Mouse (Mus musculus) E14TG2a.4 (cell line): ENCODE measurements around the gene Ccdc88b.
A peak's percentile ranks its signal among the peaks of the same experiment; 100 is the strongest.

ENCODE experiments used
- H3K27me3 ChIP-seq: 2 replicates; pipeline ENCODE4 v1.6.1; 2014; ENCODE audit warnings: low read length, control low read depth; ENCODE audit not compliant: insufficient read depth
- H3K36me3 ChIP-seq: 2 replicates; pipeline ENCODE4 v1.6.1; 2014; ENCODE audit warnings: low read length, control low read depth; ENCODE audit not compliant: insufficient read depth
- H3K4me1 ChIP-seq: replicated peaks from 2 replicates; pipeline ENCODE4 v1.6.1; 2014; ENCODE audit warnings: low read depth, low read length, control low read depth
- H3K4me3 ChIP-seq: replicated peaks from 2 replicates; pipeline ENCODE4 v1.5.1; 2014; ENCODE audit warnings: mild to moderate bottlenecking, low read length
- H3K9me3 ChIP-seq: 2 replicates; pipeline ENCODE4 v1.6.1; 2014; ENCODE audit warnings: low read length, control low read depth
- CTCF ChIP-seq: conservative IDR thresholded peaks from 2 replicates; pipeline ENCODE4 v1.5.1; 2014; ENCODE audit warnings: low read length
- NANOG ChIP-seq: IDR thresholded peaks from 2 replicates; pipeline ENCODE4 v1.6.1; 2014; ENCODE audit warnings: borderline replicate concordance, low read length, mixed read lengths
- POU5F1 ChIP-seq: IDR thresholded peaks from 2 replicates; pipeline ENCODE4 v1.6.1; 2014; ENCODE audit warnings: low read length, borderline replicate concordance

Ccdc88b gene

GRCm38 (mm10) chr19:6826601-6827000, 31.4 kb downstream of the Ccdc88b start:
- peaks cover 64% of the 10 kb centered on the region for H3K27me3 ChIP-seq
- TF ChIP-seq CTCF: no peak
- no peak for TF ChIP-seq POU5F1
- no peak overlapping the region for H3K4me3 ChIP-seq
- 0 out of 2 replicates have a peak, but pooled peaks cover 5% of the 10 kb centered on the region for H3K36me3 ChIP-seq
- peaks cover 75% of the 10 kb centered on the region for H3K4me1 ChIP-seq
- H3K9me3 ChIP-seq: no peaks in the 10 kb centered on the region

GRCm38 (mm10) chr19:6825384-6825783, 32.6 kb downstream of the Ccdc88b start:
- no peak overlapping the region for H3K4me3 ChIP-seq
- peaks cover 53% of the 10 kb centered on the region for H3K27me3 ChIP-seq
- 0 out of 2 replicates have a peak, but pooled peaks cover 4% of the 10 kb centered on the region for H3K36me3 ChIP-seq
- H3K4me1 ChIP-seq: peaks cover 76% of the 10 kb centered on the region
- H3K9me3 ChIP-seq: no peaks in the 10 kb centered on the region
- TF ChIP-seq POU5F1 (no peak), CTCF (no peak), NANOG (no peak)

- no peak for TF ChIP-seq CTCF
- no peak for TF ChIP-seq POU5F1
- TF ChIP-seq NANOG: no peak
Observed at GRCm38 (mm10) chr19:6820538-6821195, 37.3 kb downstream of the Ccdc88b start.

GRCm38 (mm10) chr19:6819143-6819827, 38.7 kb downstream of the Ccdc88b start:
- Histone ChIP-seq H3K9me3 (no peaks in the 10 kb centered on the region; the same call in 1 of the 2 replicates), H3K36me3 (no peaks in the 10 kb centered on the region), H3K4me3 (no peak overlapping the region), H3K27me3 (peaks cover 29% of the 10 kb centered on the region), H3K4me1 (peaks cover 48% of the 10 kb centered on the region)
- TF ChIP-seq NANOG (no peak), POU5F1 (no peak), CTCF (no peak)

More at GRCm38 (mm10) chr19:6820538-6821195, 37.3 kb downstream of the Ccdc88b start:
- Histone ChIP-seq H3K4me1 (peaks cover 59% of the 10 kb centered on the region), H3K4me3 (0 out of 2 replicates have a peak overlapping the region, but pooled peaks have one; percentile 18), H3K27me3 (peaks cover 29% of the 10 kb centered on the region), H3K36me3 (no peaks in the 10 kb centered on the region), H3K9me3 (no peaks in the 10 kb centered on the region)

DNA sequence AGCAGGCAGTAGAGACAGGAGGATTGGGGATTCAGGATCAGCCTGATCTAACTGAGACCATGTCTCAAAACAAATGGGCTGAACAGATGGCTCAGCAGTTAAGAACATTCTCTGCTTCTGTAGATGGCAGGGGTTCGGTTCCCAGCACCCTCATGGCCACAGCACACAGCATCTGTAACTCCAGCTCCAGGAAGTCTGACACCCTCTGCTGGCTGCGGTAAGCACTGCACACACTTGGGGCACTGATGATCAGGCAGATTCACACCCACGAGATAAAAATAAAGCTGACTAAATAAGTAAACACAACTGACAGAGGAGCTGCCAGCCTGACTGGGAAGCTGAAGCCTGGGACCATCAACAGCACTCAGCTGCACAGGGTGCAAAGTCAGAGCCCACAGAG, 43.1 kb downstream of the Ccdc88b start:
- H3K4me3 ChIP-seq: no peak overlapping the region
- 0 out of 2 replicates have a peak, but pooled peaks cover 7% of the 10 kb centered on the region for H3K27me3 ChIP-seq
- peak; percentile 65 for TF ChIP-seq CTCF
- no peak for TF ChIP-seq POU5F1
- no peaks in the 10 kb centered on the region for H3K36me3 ChIP-seq
- peaks cover 17% of the 10 kb centered on the region for H3K4me1 ChIP-seq
- H3K9me3 ChIP-seq: no peaks in the 10 kb centered on the region; the same call in 1 of the 2 replicates

- peaks cover 11% of the 10 kb centered on the region for H3K4me1 ChIP-seq
- 0 out of 2 replicates have a peak, but pooled peaks cover 7% of the 10 kb centered on the region for H3K27me3 ChIP-seq
- no peak for TF ChIP-seq POU5F1
- no peak overlapping the region for H3K4me3 ChIP-seq
- no peaks in the 10 kb centered on the region for H3K36me3 ChIP-seq
- no peaks in the 10 kb centered on the region; the same call in 1 of the 2 replicates for H3K9me3 ChIP-seq
Observed at GRCm38 (mm10) chr19:6814366-6814765, 43.6 kb downstream of the Ccdc88b start.
